Mouse (Mus musculus) bone marrow, adult 2 months (tissue): ENCODE results near the gene Txnrd2.

Experiments used
- CTCF ChIP-seq: fragments of 200-500 bp; IDR thresholded peaks from 2 replicates; pipeline ENCODE4 v1.5.1; 2011; ENCODE audit warnings: low read length, control low read depth; ENCODE audit not compliant: control insufficient read depth, insufficient read depth
- POLR2A ChIP-seq: fragments of 200-500 bp; IDR thresholded peaks from 2 replicates; pipeline ENCODE4 v1.6.1; 2011; ENCODE audit warnings: low read depth, mild to moderate bottlenecking, control low read depth, low read length, borderline replicate concordance; ENCODE audit not compliant: control insufficient read depth

DNA sequence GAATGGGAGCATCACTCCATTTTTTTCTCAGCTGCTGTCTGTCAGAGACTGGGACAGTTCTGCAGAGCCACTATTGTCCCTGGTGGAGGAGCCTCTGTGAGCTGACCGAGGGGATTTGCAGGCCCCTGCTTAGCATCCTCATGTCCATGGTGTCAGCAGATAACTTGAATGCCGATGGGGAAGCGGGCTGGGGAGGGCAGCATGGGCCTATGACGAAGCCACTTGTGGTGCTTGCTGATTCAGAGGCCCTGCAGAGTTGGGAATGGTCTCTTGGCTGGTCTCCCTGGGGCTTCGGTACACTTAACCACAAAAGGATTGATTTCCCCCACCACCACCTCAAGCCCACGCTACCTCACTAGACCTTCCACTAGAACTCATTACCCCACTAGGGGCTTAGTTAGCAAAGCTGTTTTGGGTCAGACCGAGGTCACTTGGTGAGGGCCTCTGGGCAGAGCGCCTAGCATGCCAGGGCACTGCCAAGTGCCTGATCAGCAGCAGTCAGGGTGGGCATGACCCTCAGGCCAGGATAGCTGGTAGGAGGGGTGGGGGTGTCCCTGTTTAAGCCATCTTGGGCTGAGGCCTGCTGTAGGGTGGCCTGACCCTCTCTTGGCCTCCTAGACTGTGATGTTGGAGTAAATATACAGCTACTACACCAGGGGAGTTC, 46.7 kb upstream of the Txnrd2 start:
- TF ChIP-seq CTCF, result no peak
- TF ChIP-seq POLR2A, result no peak
